Mouse (Mus musculus): ENCODE measurements around the gene Ift88.

GRCm38 (mm10) chr14:57535646-57536045 lies 111.8 kb downstream of the Ift88 start:
- TF ChIP-seq POLR2A (IDR thresholded peaks at IDR 0.05; ENCODE audit: borderline replicate concordance, low read depth, low read length) (no peak), CTCF (IDR thresholded peaks at IDR 0.05; ENCODE audit: low read depth, low read length) (no peak)
